ENCODE assay signal across 11 mouse cellular contexts in the genomic region with DNA sequence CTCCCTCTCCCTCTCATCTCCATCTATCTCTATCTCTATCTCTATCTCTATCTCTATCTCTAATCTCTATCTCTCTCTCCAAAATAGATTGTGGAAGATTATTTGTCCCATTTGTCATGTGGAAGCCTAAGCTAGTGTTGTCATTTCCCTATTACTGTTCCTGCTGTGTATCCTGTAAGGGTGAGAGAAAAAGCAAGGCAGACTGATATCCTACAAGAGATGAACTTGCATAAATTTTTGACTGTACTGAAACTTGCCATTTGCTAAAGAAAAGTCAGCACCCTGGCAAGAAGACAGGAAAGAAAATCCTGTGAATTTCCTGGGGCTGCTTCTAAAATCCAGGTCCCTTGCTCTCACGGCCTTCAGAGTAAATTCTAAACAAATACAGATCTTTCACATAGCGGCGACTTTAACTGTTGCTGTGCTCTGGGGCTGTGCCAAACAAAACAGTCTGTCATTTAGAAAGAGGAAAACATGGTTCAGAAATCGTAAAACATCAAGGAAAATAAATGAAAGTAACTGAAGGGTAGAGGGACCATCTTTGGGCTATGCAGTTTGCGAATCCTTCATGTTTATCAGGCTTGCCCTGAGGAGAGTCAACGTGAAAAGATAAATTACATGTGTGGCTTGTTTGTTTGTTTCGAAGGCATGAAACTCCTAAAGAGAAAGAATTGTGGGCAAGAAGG.
DNase-seq lines count a peak whose midpoint lies in the region; ATAC-seq and TF ChIP-seq lines count a peak whose summit lies in the region.
"Had no signal": no experiment of that assay in that cellular context is flagged by ENCODE, and none has a peak within 500 bp of the region (broad histone marks: within the 10 kb centered on the region; RNA-seq: fewer than 3 reads in every experiment).

No protein-coding gene starts in this region.

- TF ChIP-seq CTCF in cerebellum, adult 2 months (IDR thresholded peaks at IDR 0.05; ENCODE audit: borderline replicate concordance, insufficient read depth, low read depth, low read length), result no peak
- no peak for TF ChIP-seq CTCF in liver, adult 2 months (IDR thresholded peaks at IDR 0.05; ENCODE audit: low read depth, low read length)
- TF ChIP-seq CTCF in liver, postnatal 0 days (IDR thresholded peaks at IDR 0.05; ENCODE audit: low read depth), result no peak

- H3K36me3 ChIP-seq in liver, adult 2 months (ENCODE audit: control insufficient read depth, insufficient read depth, low read length), result no peaks in the 10 kb centered on the region
- H3K36me3 ChIP-seq in liver, postnatal 0 days (replicated peaks; ENCODE audit: insufficient read depth, low read length), result no peaks in the 10 kb centered on the region
- H3K36me3 ChIP-seq in kidney, embryonic 14.5 days (ENCODE audit: control insufficient read depth, insufficient read depth, low read length), result no peaks in the 10 kb centered on the region
- H3K36me3 ChIP-seq: hindbrain, embryonic 13.5 days had no signal

- no peak overlapping the region for H3K9ac ChIP-seq in liver, adult 2 months (ENCODE audit: low read depth, low read length)
- H3K9ac ChIP-seq in liver, postnatal 0 days (replicated peaks), result no peak overlapping the region
- no peak overlapping the region for H3K9ac ChIP-seq in kidney, embryonic 14.5 days (ENCODE audit: low read depth, low read length)
- H3K9ac ChIP-seq: hindbrain, embryonic 13.5 days had no signal

- no peak overlapping the region for H3K4me3 ChIP-seq in cerebellum, adult 2 months (replicated peaks; ENCODE audit: insufficient read depth, low read depth, low read length)
- no peak overlapping the region for H3K4me3 ChIP-seq in liver, adult 2 months (ENCODE audit: insufficient read depth, low read depth, low read length)
- no peak overlapping the region for H3K4me3 ChIP-seq in liver, postnatal 0 days (ENCODE audit: low read depth, low read length)
- H3K4me3 ChIP-seq in kidney, embryonic 14.5 days (ENCODE audit: low read length), result no peak overlapping the region
- H3K4me3 ChIP-seq: erythroblast, embryonic 14.5 days; hindbrain, embryonic 13.5 days had no signal

- 49% methylated on average over 7 of the region's 7 CpGs for WGBS in cerebellum, adult 2 months
- WGBS in liver, adult 2 months, result 47% methylated on average over 7 of the region's 7 CpGs
- 63% methylated on average over 7 of the region's 7 CpGs for WGBS in liver, postnatal 0 days (ENCODE audit: insufficient replicate concordance)
- WGBS in kidney, embryonic 14.5 days, result 50% methylated on average over 7 of the region's 7 CpGs

- ATAC-seq in liver, postnatal 0 days, result no peak
- ATAC-seq in kidney, embryonic 14.5 days (ENCODE audit: low FRiP score, low TSS enrichment), result peak; percentile 68
- ATAC-seq in monocyte, adult 5-6 weeks (replicated peaks; ENCODE audit: insufficient number of reproducible peaks, low FRiP score, low TSS enrichment, poor library complexity, severe bottlenecking), result no peak

- no peak overlapping the region for H3K4me2 ChIP-seq in liver, postnatal 0 days (ENCODE audit: low read depth, low read length)
- H3K4me2 ChIP-seq in kidney, embryonic 14.5 days (replicated peaks; ENCODE audit: low read depth, low read length), result no peak overlapping the region
- H3K4me2 ChIP-seq: hindbrain, embryonic 13.5 days had no signal

- no peak for TF ChIP-seq EP300 in liver, postnatal 0 days (IDR thresholded peaks at IDR 0.05; ENCODE audit: low read depth)

- H3K27me3 ChIP-seq in cerebellum, adult 2 months (ENCODE audit: control insufficient read depth, insufficient read depth, low read length), result no peaks in the 10 kb centered on the region
- H3K27me3 ChIP-seq in liver, adult 2 months (ENCODE audit: control insufficient read depth, insufficient read depth, low read length), result no peaks in the 10 kb centered on the region
- H3K27me3 ChIP-seq in liver, postnatal 0 days (ENCODE audit: insufficient read depth, low read length), result no peaks in the 10 kb centered on the region
- no peaks in the 10 kb centered on the region for H3K27me3 ChIP-seq in kidney, embryonic 14.5 days (ENCODE audit: control insufficient read depth, insufficient read depth, low read length)
- H3K27me3 ChIP-seq: hindbrain, embryonic 13.5 days had no signal

- H3K9me3 ChIP-seq in liver, postnatal 0 days (ENCODE audit: low read length), result no peaks in the 10 kb centered on the region
- H3K9me3 ChIP-seq in kidney, embryonic 14.5 days (ENCODE audit: control insufficient read depth, low read length), result no peaks in the 10 kb centered on the region
- H3K9me3 ChIP-seq: hindbrain, embryonic 13.5 days had no signal

- TF ChIP-seq POLR2A in cerebellum, adult 2 months (IDR thresholded peaks at IDR 0.05; ENCODE audit: borderline replicate concordance, insufficient read depth, low read length), result no peak
- TF ChIP-seq POLR2A in liver, adult 2 months (IDR thresholded peaks at IDR 0.05; ENCODE audit: extremely low read depth, insufficient read depth, low read length), result no peak

- H3K79me2 ChIP-seq in liver, adult 2 months (ENCODE audit: control insufficient read depth, insufficient read depth, low read length), result no peaks in the 10 kb centered on the region

- peak; percentile 4 to 5 for DNase-seq in cerebellum, postnatal 14 days
- DNase-seq in cerebellum, adult 2 months, result no peak
- DNase-seq in liver, adult 2 months (ENCODE audit: extremely low read depth, low read depth, low spot score), result peak; percentile 9
- no peak for DNase-seq in liver, postnatal 0 days
- DNase-seq in lung, postnatal 36 days, result peak; percentile 29
- no peak for DNase-seq in left cerebral cortex, adult 9 months (ENCODE audit: low spot score in 2 of 2)
- DNase-seq: thymus, postnatal 25 days had no signal

- H3K27ac ChIP-seq in cerebellum, adult 2 months (ENCODE audit: insufficient read depth, low read length), result no peak overlapping the region
- no peak overlapping the region for H3K27ac ChIP-seq in liver, adult 2 months (replicated peaks; ENCODE audit: insufficient read depth, low read depth, low read length)
- no peak overlapping the region for H3K27ac ChIP-seq in liver, postnatal 0 days (ENCODE audit: low read depth)
- peak overlapping the region; percentile 24; the same call in 1 of the 2 replicates for H3K27ac ChIP-seq in kidney, embryonic 14.5 days (ENCODE audit: low read depth, low read length)
- H3K27ac ChIP-seq: hindbrain, embryonic 13.5 days had no signal

- H3K4me1 ChIP-seq in cerebellum, adult 2 months (ENCODE audit: control insufficient read depth, insufficient read depth, low read length), result no peaks in the 10 kb centered on the region
- no peaks in the 10 kb centered on the region for H3K4me1 ChIP-seq in liver, adult 2 months (ENCODE audit: control insufficient read depth, insufficient read depth, low read length)
- H3K4me1 ChIP-seq in liver, postnatal 0 days (ENCODE audit: insufficient read depth), result 0 out of 2 replicates have a peak, but pooled peaks cover 3% of the 10 kb centered on the region
- no peaks in the 10 kb centered on the region for H3K4me1 ChIP-seq in kidney, embryonic 14.5 days (ENCODE audit: control insufficient read depth, insufficient read depth, low read length)
- H3K4me1 ChIP-seq: hindbrain, embryonic 13.5 days had no signal

Comparison
In these comparisons a context has a peak if more than half of its experiments do, and no peak if none do; other contexts are left out.
1. DNase-seq: peak in cerebellum, postnatal 14 days (2 of 2), liver, adult 2 months (single experiment) and lung, postnatal 36 days (single experiment); none in cerebellum, adult 2 months (0 of 2), liver, postnatal 0 days (single experiment) and left cerebral cortex, adult 9 months (0 of 2).